Mouse (Mus musculus): ENCODE data around the gene Lbp. TPM values are rescaled to one million over a fixed set of nuclear protein-coding genes. Genes with fewer than 3 reads are reported as not detected.

Lbp gene
- total RNA-seq (2023): 2.3 TPM

DNA sequence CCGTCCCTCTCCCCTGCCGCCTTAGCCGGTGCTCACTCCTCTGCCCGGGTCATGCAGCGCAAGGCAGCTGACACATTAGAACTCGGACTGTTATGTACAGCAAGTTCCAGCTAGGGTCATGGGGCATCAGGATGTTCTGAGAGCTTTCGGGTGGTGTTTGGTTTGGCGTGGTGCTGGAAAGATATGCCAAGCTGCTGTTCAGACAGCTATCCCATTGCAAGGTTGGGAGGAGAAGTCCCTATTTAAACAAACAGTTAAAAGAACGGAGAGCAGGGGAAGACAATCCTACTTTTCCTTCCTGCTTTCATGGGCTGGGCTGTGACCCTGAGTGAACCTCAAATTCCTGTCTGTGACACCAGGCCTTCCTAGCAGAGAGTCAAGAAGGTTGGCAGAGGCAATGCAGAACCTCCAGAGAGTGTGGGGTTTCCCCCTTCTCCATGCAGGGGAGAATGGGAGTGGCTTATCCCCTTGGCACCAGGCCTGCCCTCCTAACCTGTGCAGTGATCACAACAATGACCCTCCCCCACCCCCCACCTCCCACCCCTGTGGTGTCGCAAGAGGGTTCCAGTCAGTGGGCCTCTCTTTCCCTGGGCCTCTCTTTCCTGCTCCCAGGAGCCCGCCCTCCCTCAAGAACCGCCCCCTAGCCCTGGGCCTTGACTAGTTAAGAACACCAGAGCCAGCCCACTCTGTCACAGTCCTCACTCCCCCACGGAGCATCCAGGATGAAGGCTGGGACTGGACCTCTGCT is at the start of gene Lbp:
Gene Lbp (plus strand): TSS at position 546 of the 748 bp plus-strand sequence.

DNA sequence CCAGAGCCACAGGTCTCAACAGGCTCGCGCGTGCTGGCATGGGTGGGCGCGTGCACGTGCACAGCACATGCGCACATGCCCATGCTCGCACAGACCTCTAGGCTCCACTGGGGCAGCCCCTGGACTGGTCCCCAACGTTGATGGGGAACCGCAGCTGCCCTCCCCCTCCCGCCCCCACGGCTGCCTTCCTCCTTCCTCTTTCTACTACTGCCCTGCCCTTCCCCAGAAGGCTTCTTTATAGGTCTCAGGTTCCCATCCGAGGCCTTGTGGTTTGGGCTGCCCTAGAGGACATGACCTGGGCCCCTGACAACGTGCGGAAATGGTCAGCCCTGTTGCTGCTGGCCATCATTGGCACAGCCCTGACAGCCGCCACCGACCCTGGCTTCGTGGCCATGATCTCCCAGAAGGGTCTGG is 48.3 kb upstream of the Lbp start, which contains the start of gene Bpi:
Gene Bpi (plus strand): TSS at position 90 of the 414 bp plus-strand sequence.

GRCm38 (mm10) chr2:158375443-158376122 is 69.3 kb downstream of the Lbp start, which contains the start of gene Snhg11:
Gene Snhg11, plus strand, starts transcription at chr2:158375638.

Other genes with a start within 250 kb of the Lbp start
- gene Tgm2, start 160.1 kb upstream of the Lbp start, total RNA-seq (2023): 4.3 TPM
- not detected for gene D630003M21Rik, start 77.3 kb upstream of the Lbp start, total RNA-seq (2023)
- gene Bpi, start 48.4 kb upstream of the Lbp start, total RNA-seq (2023): not detected
- gene Snhg11, start 69.1 kb downstream of the Lbp start, total RNA-seq (2023): not detected
- gene Ralgapb, start 103.4 kb downstream of the Lbp start, total RNA-seq (2023): 71.5 TPM
- gene Adig, start 196.1 kb downstream of the Lbp start, total RNA-seq (2023): not detected
- not detected for gene Arhgap40, start 206.3 kb downstream of the Lbp start, total RNA-seq (2023)

Measured in CD4-positive naive resting alpha-beta T cell, adult 76 days (primary cell).